Mouse (Mus musculus): ENCODE data around the gene Maip1.

- no peak for TF ChIP-seq CTCF (IDR thresholded peaks at IDR 0.05; ENCODE audit: borderline replicate concordance, control insufficient read depth, extremely low read depth, insufficient read depth, low read length, poor library complexity)
- no peak for TF ChIP-seq POLR2A (IDR thresholded peaks at IDR 0.05; ENCODE audit: control insufficient read depth, extremely low read depth, insufficient read depth, low read length, poor library complexity)
Measured at GRCm38 (mm10) chr1:57413397-57413796, 7.3 kb downstream of the Maip1 start.

Measured in thymus, adult 2 months (tissue).